Mouse (Mus musculus): ENCODE measurements around the gene Pde9a. TPM values are rescaled to one million over a fixed set of nuclear protein-coding genes. Genes with fewer than 3 reads are reported as not detected.

The Pde9a gene
- total and polyA plus RNA-seq, 3 experiments = 0.56 TPM; not detected in 2

DNA sequence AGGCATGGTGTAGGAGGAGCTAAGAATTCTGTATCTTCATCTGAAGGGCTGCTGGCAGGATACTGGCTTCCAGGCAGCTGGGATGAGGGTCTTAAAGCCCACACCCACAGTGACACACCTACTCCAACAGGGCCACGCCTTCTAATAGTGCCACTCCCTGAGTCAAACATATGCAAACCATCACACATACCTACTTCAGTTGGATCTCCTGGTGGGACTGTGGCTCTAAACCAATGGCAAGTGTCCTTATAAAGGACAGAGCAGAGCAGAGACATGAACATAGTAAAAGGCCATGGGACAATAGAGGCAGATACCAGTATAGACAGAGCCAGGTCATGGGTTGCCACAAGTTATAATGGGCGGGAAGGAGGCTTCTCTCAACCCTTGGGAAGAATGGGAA is 76.5 kb downstream of the Pde9a start:
- H3K9me3 ChIP-seq (replicated peaks; ENCODE audit: insufficient read depth, low read length) = no peaks in the 10 kb centered on the region
- H3K4me1 ChIP-seq (ENCODE audit: control insufficient read depth in 1 of 2, insufficient read depth in 2 of 2, low read length in 2 of 2) = no peaks in the 10 kb centered on the region
- no peak for DNase-seq (ENCODE audit: low read depth, low spot score)
- H3K27ac ChIP-seq (ENCODE audit: control insufficient read depth, low read depth, low read length) = no peak overlapping the region
- TF ChIP-seq UBTF (IDR thresholded peaks at IDR 0.05; ENCODE audit: borderline replicate concordance, insufficient read depth, low read depth, low read length) = no peak
- TF ChIP-seq BHLHE40 (IDR thresholded peaks at IDR 0.05; ENCODE audit: borderline replicate concordance, low read depth, low read length) = no peak
- TF ChIP-seq TBP (IDR thresholded peaks at IDR 0.05; ENCODE audit: low read depth, low read length) = no peak
- TF ChIP-seq GATA1 (IDR thresholded peaks at IDR 0.05; ENCODE audit: low read depth, low read length) = no peak
- TF ChIP-seq MAZ (IDR thresholded peaks at IDR 0.05; ENCODE audit: low read depth, low read length) = no peak
- no peaks in the 10 kb centered on the region for H3K79me2 ChIP-seq (ENCODE audit: control insufficient read depth, insufficient read depth, low read length, poor library complexity)
- no peak overlapping the region for H3K4me3 ChIP-seq (ENCODE audit: control insufficient read depth in 1 of 2, insufficient read depth in 1 of 2, low read depth in 2 of 2, low read length in 2 of 2)
- peaks cover 0 to 8% of the 10 kb centered on the region in 2 experiments; a peak in 3 of 4 replicates for H3K27me3 ChIP-seq (ENCODE audit: control insufficient read depth in 1 of 2, insufficient read depth in 2 of 2, low read length in 2 of 2)
- H3K36me3 ChIP-seq (ENCODE audit: control insufficient read depth in 1 of 2, insufficient read depth in 2 of 2, low read length in 2 of 2) = no peaks in the 10 kb centered on the region
- H3K9ac ChIP-seq (ENCODE audit: control insufficient read depth, low read depth, low read length, poor library complexity, severe bottlenecking) = no peak overlapping the region

DNA sequence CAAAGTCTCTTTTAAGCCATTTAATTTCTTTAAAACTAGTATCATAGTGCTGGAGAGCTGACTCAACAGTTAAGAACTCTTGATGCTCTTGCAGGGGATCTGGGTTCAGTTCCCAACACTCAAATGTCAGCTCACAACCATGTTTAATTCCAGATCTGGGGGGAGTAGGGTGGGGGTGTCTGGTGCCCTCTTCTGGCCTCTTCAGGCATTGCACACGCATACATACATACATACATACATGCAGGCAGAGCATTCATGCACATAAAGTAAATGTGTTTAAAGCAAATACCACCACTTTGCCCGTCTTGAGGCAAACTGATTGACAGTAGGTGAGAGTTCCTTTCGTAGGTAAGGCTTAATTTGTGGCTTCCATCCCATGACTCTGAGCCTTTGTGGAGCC is 80.8 kb downstream of the Pde9a start:
- DNase-seq (ENCODE audit: low read depth, low spot score) = peak; percentile 50
- Histone ChIP-seq H3K4me3 (ENCODE audit: control insufficient read depth in 1 of 2, insufficient read depth in 1 of 2, low read depth in 2 of 2, low read length in 2 of 2) (no peak overlapping the region), H3K36me3 (ENCODE audit: control insufficient read depth in 1 of 2, insufficient read depth in 2 of 2, low read length in 2 of 2) (no peaks in the 10 kb centered on the region), H3K4me1 (ENCODE audit: control insufficient read depth in 1 of 2, insufficient read depth in 2 of 2, low read length in 2 of 2) (no peaks in the 10 kb centered on the region), H3K9me3 (replicated peaks; ENCODE audit: insufficient read depth, low read length) (no peaks in the 10 kb centered on the region), H3K9ac (ENCODE audit: control insufficient read depth, low read depth, low read length, poor library complexity, severe bottlenecking) (no peak overlapping the region), H3K79me2 (ENCODE audit: control insufficient read depth, insufficient read depth, low read length, poor library complexity) (no peaks in the 10 kb centered on the region), H3K27me3 (ENCODE audit: control insufficient read depth in 1 of 2, insufficient read depth in 2 of 2, low read length in 2 of 2) (peaks cover 0 to 2% of the 10 kb centered on the region in 2 experiments; a peak in 1 of 4 replicates), H3K27ac (ENCODE audit: control insufficient read depth, low read depth, low read length) (no peak overlapping the region)
- TF ChIP-seq MAZ (IDR thresholded peaks at IDR 0.05; ENCODE audit: low read depth, low read length) = no peak
- no peak for TF ChIP-seq UBTF (IDR thresholded peaks at IDR 0.05; ENCODE audit: borderline replicate concordance, insufficient read depth, low read depth, low read length)
- peak; percentile 62 to 86 (median 73) for TF ChIP-seq CTCF (IDR thresholded peaks at IDR 0.05 in 2 of 3, conservative IDR thresholded peaks at IDR 0.05 in 1 of 3; ENCODE audit: control insufficient read depth in 1 of 3, insufficient read depth in 1 of 3, low read depth in 2 of 3, low read length in 3 of 3, poor library complexity in 1 of 3, severe bottlenecking in 1 of 3)
- peak; percentile 45 for TF ChIP-seq RAD21 (IDR thresholded peaks at IDR 0.05; ENCODE audit: low read depth, low read length)
- no peak for TF ChIP-seq CHD1 (IDR thresholded peaks at IDR 0.05; ENCODE audit: low read depth, low read length)
- peak; percentile 60 for TF ChIP-seq SMC3 (IDR thresholded peaks at IDR 0.05; ENCODE audit: low read depth, low read length)
- TF ChIP-seq TCF12 (IDR thresholded peaks at IDR 0.05; ENCODE audit: low read depth, low read length) = no peak
- no peak for TF ChIP-seq TBP (IDR thresholded peaks at IDR 0.05; ENCODE audit: low read depth, low read length)
- peak; percentile 22; the same call in 1 of the 2 replicates for TF ChIP-seq ZC3H11A (IDR thresholded peaks at IDR 0.05; ENCODE audit: low read depth, low read length)
- TF ChIP-seq ELF1 (IDR thresholded peaks at IDR 0.05; ENCODE audit: low read depth, low read length) = no peak
- TF ChIP-seq GABPA (IDR thresholded peaks at IDR 0.05; ENCODE audit: low read depth, low read length) = no peak
- no peak for TF ChIP-seq USF2 (IDR thresholded peaks at IDR 0.05; ENCODE audit: borderline replicate concordance in 1 of 2, insufficient read depth in 1 of 2, low read depth in 1 of 2, low read length in 2 of 2)
- TF ChIP-seq SIN3A (IDR thresholded peaks at IDR 0.05; ENCODE audit: low read length) = no peak
- TF ChIP-seq ETS1 (IDR thresholded peaks at IDR 0.05; ENCODE audit: low read depth, low read length) = no peak
- no peak for TF ChIP-seq MEF2A (IDR thresholded peaks at IDR 0.05; ENCODE audit: extremely low read depth, insufficient replicate concordance, low read depth, low read length, poor library complexity, severe bottlenecking)
- TF ChIP-seq MYB (IDR thresholded peaks at IDR 0.05; ENCODE audit: low read depth, low read length) = no peak
- TF ChIP-seq ZNF384 (IDR thresholded peaks at IDR 0.05; ENCODE audit: low read depth, low read length) = no peak
- no peak for TF ChIP-seq MXI1 (IDR thresholded peaks at IDR 0.05; ENCODE audit: low read depth, low read length)
- no peak for TF ChIP-seq JUND (IDR thresholded peaks at IDR 0.05; ENCODE audit: low read depth, low read length)
- TF ChIP-seq GATA1 (IDR thresholded peaks at IDR 0.05; ENCODE audit: low read depth, low read length) = no peak
- TF ChIP-seq ZKSCAN1 (IDR thresholded peaks at IDR 0.05; ENCODE audit: low read depth, low read length) = no peak
